Mouse (Mus musculus) lung, embryonic 16.5 days (tissue): ENCODE results near the gene Rfc4. TPM values are rescaled to one million over a fixed set of nuclear protein-coding genes. Genes with fewer than 3 reads are reported as not detected.

ENCODE experiments used
- ATAC-seq: fragments of 200-750 bp; cut with Nextera tagmentation; 2 replicates; pipeline ENCODE4 v1.8.0; 2017; ENCODE audit warnings: low read depth, mild to moderate bottlenecking, moderate library complexity
- H3K27ac ChIP-seq: fragments of 300-500 bp; sonication (generic); 2 replicates; pipeline ENCODE4 v1.5.1; 2014; ENCODE audit warnings: mild to moderate bottlenecking, control low read depth, low read length
- H3K27me3 ChIP-seq: fragments of 300-500 bp; sonication (generic); 2 replicates; pipeline ENCODE4 v1.6.1; 2014; ENCODE audit warnings: low read depth, low read length, mixed read lengths; ENCODE audit not compliant: control insufficient read depth, insufficient read depth
- H3K36me3 ChIP-seq: fragments of 300-500 bp; sonication (generic); 2 replicates; pipeline ENCODE4 v1.6.1; 2014; ENCODE audit warnings: low read length; ENCODE audit not compliant: control insufficient read depth, insufficient read depth
- H3K4me1 ChIP-seq: fragments of 300-500 bp; sonication (generic); replicated peaks from 2 replicates; pipeline ENCODE4 v1.6.1; 2014; ENCODE audit warnings: low read length, mixed read lengths; ENCODE audit not compliant: control insufficient read depth, insufficient read depth
- H3K4me2 ChIP-seq: fragments of 300-500 bp; sonication (generic); 2 replicates; pipeline ENCODE4 v1.6.1; 2014; ENCODE audit warnings: low read depth, low read length, control low read depth
- H3K4me3 ChIP-seq: fragments of 300-500 bp; sonication (generic); 2 replicates; pipeline ENCODE4 v1.5.1; 2014; ENCODE audit warnings: mild to moderate bottlenecking, low read length, control low read depth
- H3K9ac ChIP-seq: fragments of 300-500 bp; sonication (generic); 2 replicates; pipeline ENCODE4 v1.6.1; 2014; ENCODE audit warnings: low read length, control low read depth
- H3K9me3 ChIP-seq: fragments of 300-500 bp; sonication (generic); 2 replicates; pipeline ENCODE4 v1.6.1; 2016; ENCODE audit warnings: low read length; ENCODE audit not compliant: control insufficient read depth
- WGBS: fragments of 180-500 bp; shearing (Covaris S2); extraction: QIAGEN DNeasy Blood & Tissue Kit; methylation state at CpG from one replicate; pipeline ENCODE4 v1.1.7; 2014; 5-methylcytosine and 5-hydroxymethylcytosine counted together
- polyA plus RNA-seq: library from polyadenylated mRNA; unstranded; fragments of >200 nt; fragmentation: Nextera tagmentation; extraction: Ambion mirVana; gene quantifications from 2 replicates; pipeline ENCODE4 v1.2.1, GENCODE M21; 2015

Gene Rfc4
- polyA plus RNA-seq, 1 experiment from 2014 or later, result 123 TPM

DNA sequence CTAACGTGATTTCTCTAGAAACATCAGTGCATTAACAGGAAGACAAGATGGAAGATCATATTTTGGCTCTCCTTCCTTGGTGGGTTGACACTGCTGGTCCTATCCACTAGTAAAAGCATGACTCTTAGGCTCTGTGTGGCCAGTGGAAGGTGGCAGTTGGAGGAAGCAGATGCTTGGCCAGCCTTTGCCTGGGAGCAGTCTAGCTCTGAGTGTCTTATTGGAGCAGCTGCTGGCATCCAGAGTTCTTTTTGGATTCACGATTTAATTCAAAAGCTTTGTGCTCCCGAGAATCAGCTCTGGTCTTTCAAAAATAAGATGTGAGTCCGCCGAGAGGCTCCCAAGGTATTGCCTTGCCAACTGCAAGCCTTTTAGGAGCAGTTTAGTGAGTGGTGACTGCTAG is 17.7 kb upstream of the Rfc4 start:
- no peak overlapping the region for H3K9ac ChIP-seq
- 72% methylated on average over 5 of the region's 5 CpGs for WGBS
- H3K4me1 ChIP-seq, result no peaks in the 10 kb centered on the region
- no peaks in the 10 kb centered on the region for H3K27me3 ChIP-seq
- H3K4me2 ChIP-seq, result no peak overlapping the region
- ATAC-seq, result no peak
- H3K36me3 ChIP-seq, result no peaks in the 10 kb centered on the region
- no peak overlapping the region for H3K27ac ChIP-seq
- no peak overlapping the region for H3K4me3 ChIP-seq
- no peaks in the 10 kb centered on the region for H3K9me3 ChIP-seq

- Histone ChIP-seq H3K9ac (no peak overlapping the region), H3K4me1 (no peaks in the 10 kb centered on the region), H3K36me3 (no peaks in the 10 kb centered on the region), H3K27ac (no peak overlapping the region), H3K27me3 (no peaks in the 10 kb centered on the region), H3K9me3 (no peaks in the 10 kb centered on the region), H3K4me3 (no peak overlapping the region), H3K4me2 (no peak overlapping the region)
- ATAC-seq, result no peak
- 82% methylated on average over 7 of the region's 7 CpGs for WGBS
These were observed 16.8 kb upstream of the Rfc4 start for GRCm38 (mm10) chr16:23144326-23144725.

DNA sequence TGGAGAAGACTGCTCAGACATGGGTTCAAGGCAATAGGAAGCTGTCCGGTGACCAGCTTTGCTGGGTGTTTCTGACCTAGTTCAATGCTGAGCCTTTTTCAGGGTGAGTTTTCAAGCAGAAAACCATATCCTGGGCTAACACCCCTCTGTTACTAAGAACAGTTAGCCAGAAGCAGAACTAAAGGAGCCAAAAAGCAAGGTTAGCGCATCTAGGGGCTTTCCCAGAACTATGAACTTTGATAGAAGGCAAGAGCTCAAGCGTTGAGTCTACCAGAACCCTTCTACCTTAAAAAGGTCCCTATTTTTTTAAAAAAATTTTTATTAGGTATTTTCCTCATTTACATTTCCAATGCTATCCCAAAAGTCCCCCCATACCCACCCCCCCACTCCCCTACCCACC is 13.4 kb upstream of the Rfc4 start:
- no peak for ATAC-seq
- H3K36me3 ChIP-seq, result no peaks in the 10 kb centered on the region
- H3K4me3 ChIP-seq, result no peak overlapping the region
- H3K4me2 ChIP-seq, result no peak overlapping the region
- no peaks in the 10 kb centered on the region for H3K4me1 ChIP-seq
- WGBS, result 86% methylated on average over 3 of the region's 3 CpGs
- no peak overlapping the region for H3K27ac ChIP-seq
- no peaks in the 10 kb centered on the region for H3K27me3 ChIP-seq
- no peaks in the 10 kb centered on the region for H3K9me3 ChIP-seq
- no peak overlapping the region for H3K9ac ChIP-seq

DNA sequence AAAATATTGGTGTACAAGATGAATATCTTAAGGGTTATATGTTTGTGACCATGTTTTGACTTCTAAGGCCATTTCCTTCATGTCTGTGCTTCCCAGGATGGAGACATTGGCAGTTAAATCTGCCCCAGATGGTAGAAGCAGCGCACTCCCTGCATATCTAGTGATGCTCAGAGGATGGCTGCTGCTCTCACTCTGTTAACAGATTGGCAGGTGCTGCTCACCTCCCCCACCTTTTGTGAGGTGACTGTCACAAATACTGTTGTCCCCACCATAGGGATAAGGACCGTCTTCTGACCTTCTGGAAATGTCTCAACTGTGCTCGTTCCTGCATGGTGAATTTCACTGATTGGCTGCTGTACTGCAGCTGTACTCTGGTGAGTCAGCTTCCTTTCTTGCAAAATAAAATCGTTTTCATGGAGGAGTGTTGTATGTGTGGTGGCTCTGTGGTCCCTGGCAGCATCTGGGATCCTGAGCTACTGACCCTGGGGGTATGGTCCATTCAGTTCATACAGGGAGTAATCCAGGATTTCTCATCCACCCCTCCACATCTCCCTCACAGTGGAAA is 9.0 kb upstream of the Rfc4 start:
- H3K4me3 ChIP-seq, result no peak overlapping the region
- 56% methylated on average over 4 of the region's 4 CpGs for WGBS
- H3K9me3 ChIP-seq, result no peaks in the 10 kb centered on the region
- H3K4me2 ChIP-seq, result no peak overlapping the region
- H3K36me3 ChIP-seq, result no peaks in the 10 kb centered on the region
- no peaks in the 10 kb centered on the region for H3K27me3 ChIP-seq
- no peak overlapping the region for H3K9ac ChIP-seq
- no peak overlapping the region for H3K27ac ChIP-seq
- no peak for ATAC-seq
- H3K4me1 ChIP-seq, result no peaks in the 10 kb centered on the region

- Histone ChIP-seq H3K4me1 (no peaks in the 10 kb centered on the region), H3K4me3 (no peak overlapping the region), H3K27ac (no peak overlapping the region), H3K27me3 (no peaks in the 10 kb centered on the region), H3K4me2 (no peak overlapping the region), H3K36me3 (no peaks in the 10 kb centered on the region), H3K9ac (0 out of 2 replicates have a peak overlapping the region, but pooled peaks have one; percentile 38), H3K9me3 (no peaks in the 10 kb centered on the region)
- 18% methylated on average over 10 of the region's 11 CpGs for WGBS
- ATAC-seq, result no peak
These were observed 8.0 kb upstream of the Rfc4 start for GRCm38 (mm10) chr16:23135421-23136149.

DNA sequence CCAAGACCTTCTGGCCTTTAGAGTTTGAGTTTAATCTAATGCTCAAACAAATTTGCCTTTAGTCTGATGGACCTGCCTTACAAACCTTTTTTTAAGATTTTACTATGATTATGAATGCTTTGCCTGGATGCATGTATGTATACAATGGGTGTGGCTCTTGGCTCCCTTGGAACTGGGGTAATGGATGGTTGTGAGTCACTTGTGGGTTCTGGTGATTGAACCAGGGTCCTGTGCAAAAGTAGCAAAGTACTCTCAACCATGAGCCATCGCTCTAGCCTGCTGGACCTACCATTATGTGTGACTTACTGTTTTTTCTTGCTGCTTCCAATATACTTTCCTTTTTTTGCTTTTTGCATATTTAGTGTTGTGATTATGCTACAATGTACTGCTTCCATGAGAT is 4.8 kb upstream of the Rfc4 start:
- Histone ChIP-seq H3K27me3 (no peaks in the 10 kb centered on the region), H3K4me2 (no peak overlapping the region), H3K4me3 (no peak overlapping the region), H3K9me3 (no peaks in the 10 kb centered on the region), H3K36me3 (no peaks in the 10 kb centered on the region), H3K27ac (no peak overlapping the region), H3K4me1 (peaks cover 3% of the 10 kb centered on the region), H3K9ac (no peak overlapping the region)
- WGBS, result 91% methylated on average over 1 of the region's 1 CpGs
- ATAC-seq, result no peak

DNA sequence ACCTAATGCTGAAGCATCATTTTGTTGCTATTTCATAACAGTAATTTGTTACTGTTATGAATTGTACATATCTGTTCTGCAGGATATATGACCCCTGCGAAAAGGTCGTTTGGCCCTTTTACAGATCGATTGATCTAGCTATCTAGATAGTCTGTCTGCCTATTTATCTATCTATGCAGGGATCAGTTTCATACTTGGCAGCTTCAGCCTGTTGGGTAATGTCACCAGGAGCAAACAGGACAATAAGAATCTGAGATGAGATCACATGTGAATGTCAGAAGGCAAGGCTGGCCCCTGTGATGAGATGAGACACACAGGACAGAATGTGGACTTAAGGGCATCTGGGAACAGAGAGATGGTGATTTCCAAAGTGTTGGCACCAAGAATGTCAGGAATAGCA is 2.8 kb upstream of the Rfc4 start:
- H3K36me3 ChIP-seq, result no peaks in the 10 kb centered on the region
- H3K4me1 ChIP-seq, result peaks cover 9% of the 10 kb centered on the region
- no peaks in the 10 kb centered on the region for H3K9me3 ChIP-seq
- H3K27me3 ChIP-seq, result no peaks in the 10 kb centered on the region
- ATAC-seq, result no peak
- 83% methylated on average over 3 of the region's 3 CpGs for WGBS
- no peak overlapping the region for H3K4me3 ChIP-seq
- no peak overlapping the region for H3K4me2 ChIP-seq
- H3K9ac ChIP-seq, result no peak overlapping the region
- H3K27ac ChIP-seq, result no peak overlapping the region

DNA sequence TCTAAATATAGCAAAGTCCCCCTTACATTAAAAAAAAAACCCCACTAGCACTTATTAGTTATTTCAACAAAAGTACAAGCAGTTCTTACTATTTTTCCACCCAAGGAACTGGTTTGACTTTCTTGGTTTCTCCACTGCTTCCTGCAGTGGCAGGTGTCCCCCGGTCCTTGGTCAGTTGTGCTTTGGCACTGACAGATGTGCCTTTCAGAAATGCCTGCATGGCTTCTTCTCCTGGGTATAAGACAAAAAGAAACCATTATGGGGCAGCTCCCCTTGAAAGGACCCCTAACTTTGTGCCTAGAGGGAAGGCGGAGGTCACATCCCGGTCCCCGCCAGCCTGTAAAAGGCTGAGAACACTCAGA is 245 bp downstream of the Rfc4 start:
- H3K9me3 ChIP-seq, result no peaks in the 10 kb centered on the region
- peaks cover 6% of the 10 kb centered on the region for H3K36me3 ChIP-seq
- H3K27me3 ChIP-seq, result no peaks in the 10 kb centered on the region
- no peak; the same call in 1 of the 2 replicates for ATAC-seq
- H3K4me2 ChIP-seq, result peak overlapping the region; percentile 90
- peak overlapping the region; percentile 73 for H3K4me3 ChIP-seq
- WGBS, result 1% methylated on average over 4 of the region's 4 CpGs
- H3K4me1 ChIP-seq, result peaks cover 9% of the 10 kb centered on the region
- H3K27ac ChIP-seq, result peak overlapping the region; percentile 98
- peak overlapping the region; percentile 92 for H3K9ac ChIP-seq

GRCm38 (mm10) chr16:23124398-23124797 is 3.1 kb downstream of the Rfc4 start:
- Histone ChIP-seq H3K9ac (no peak overlapping the region), H3K4me1 (peaks cover 9% of the 10 kb centered on the region), H3K27ac (no peak overlapping the region), H3K4me3 (no peak overlapping the region), H3K4me2 (no peak overlapping the region), H3K9me3 (no peaks in the 10 kb centered on the region), H3K27me3 (no peaks in the 10 kb centered on the region), H3K36me3 (peaks cover 11% of the 10 kb centered on the region)
- ATAC-seq, result no peak
- 69% methylated on average over 4 of the region's 4 CpGs for WGBS
